Mouse (Mus musculus) embryonic fibroblast, embryonic 13.5 days (primary cell): ENCODE results near the gene Ifne.

Source experiments
- CTCF ChIP-seq: IDR thresholded peaks from 2 replicates; pipeline ENCODE4 v1.5.1; 2011; ENCODE audit warnings: mild to moderate bottlenecking, control low read depth, low read length, moderate library complexity, borderline replicate concordance; ENCODE audit not compliant: insufficient read depth
- POLR2A ChIP-seq: IDR thresholded peaks from 2 replicates; pipeline ENCODE4 v1.6.1; 2011; ENCODE audit warnings: low read depth, mild to moderate bottlenecking, control low read depth, low read length, moderate library complexity

DNA sequence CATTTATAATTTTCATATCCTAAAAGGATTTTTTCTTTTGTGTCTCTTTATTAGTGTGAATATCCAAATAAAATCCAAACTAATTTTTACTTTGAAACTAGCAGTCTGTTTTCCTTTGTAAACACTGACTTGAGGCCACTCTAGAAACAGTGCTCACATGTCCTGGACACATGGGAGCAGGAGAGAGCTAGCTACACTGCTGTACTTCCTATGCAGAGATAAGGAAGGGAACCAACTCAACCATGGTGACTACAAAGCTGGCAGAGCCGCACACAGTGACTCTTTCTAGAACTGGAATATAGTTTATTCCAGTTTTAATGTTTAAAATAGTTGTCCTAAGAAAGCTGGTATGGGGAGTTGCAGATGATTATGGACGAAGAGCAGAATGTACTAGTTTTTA is 32.9 kb upstream of the Ifne start:
- TF ChIP-seq CTCF (no peak), POLR2A (no peak)
